Mouse (Mus musculus) neural tube, embryonic 14.5 days (tissue): ENCODE results near the gene Cyfip2. TPM values are rescaled to one million over a fixed set of nuclear protein-coding genes. Genes with fewer than 3 reads are reported as not detected.

ENCODE experiments used
- ATAC-seq: fragments of 200-750 bp; cut with Nextera tagmentation; 2 replicates; pipeline ENCODE4 v1.8.0; 2017; ENCODE audit warnings: low read depth, mild to moderate bottlenecking, moderate TSS enrichment, moderate library complexity
- H3K27ac ChIP-seq: fragments of 300-500 bp; sonication (generic); 2 replicates; pipeline ENCODE4 v1.5.1; 2014; ENCODE audit warnings: low read depth, mild to moderate bottlenecking, control low read depth, low read length, moderate library complexity, mixed read lengths
- H3K27me3 ChIP-seq: fragments of 300-500 bp; sonication (generic); 2 replicates; pipeline ENCODE4 v1.6.1; 2014; ENCODE audit warnings: low read length; ENCODE audit not compliant: control insufficient read depth, insufficient read depth
- H3K36me3 ChIP-seq: fragments of 300-500 bp; sonication (generic); 2 replicates; pipeline ENCODE4 v1.6.1; 2014; ENCODE audit warnings: low read length, mixed read lengths; ENCODE audit not compliant: control insufficient read depth, insufficient read depth
- H3K4me1 ChIP-seq: fragments of 300-500 bp; sonication (generic); 2 replicates; pipeline ENCODE4 v1.6.1; 2014; ENCODE audit warnings: low read length; ENCODE audit not compliant: control insufficient read depth, insufficient read depth
- H3K4me2 ChIP-seq: fragments of 300-500 bp; sonication (generic); 2 replicates; pipeline ENCODE4 v1.6.1; 2014; ENCODE audit warnings: mild to moderate bottlenecking, low read depth, low read length, control low read depth
- H3K4me3 ChIP-seq: fragments of 300-500 bp; sonication (generic); 2 replicates; pipeline ENCODE4 v1.5.1; 2014; ENCODE audit warnings: low read depth, low read length, control low read depth, mixed read lengths
- H3K9ac ChIP-seq: fragments of 300-500 bp; sonication (generic); replicated peaks from 2 replicates; pipeline ENCODE4 v1.6.1; 2014; ENCODE audit warnings: low read depth, mild to moderate bottlenecking, control low read depth, low read length, mixed read lengths
- H3K9me3 ChIP-seq: fragments of 300-500 bp; sonication (generic); 2 replicates; pipeline ENCODE4 v1.6.1; 2016; ENCODE audit warnings: low read length; ENCODE audit not compliant: control insufficient read depth
- WGBS: fragments of 180-500 bp; shearing (Covaris S2); extraction: QIAGEN DNeasy Blood & Tissue Kit; methylation state at CpG from one replicate; pipeline ENCODE4 v1.1.7; 2014; 5-methylcytosine and 5-hydroxymethylcytosine counted together
- polyA plus RNA-seq: library from polyadenylated mRNA; unstranded; fragments of >200 nt; fragmentation: Nextera tagmentation; extraction: Ambion mirVana; gene quantifications from 2 replicates; pipeline ENCODE4 v1.2.1, GENCODE M21; 2014

Gene Cyfip2
- polyA plus RNA-seq, 1 experiment from 2014 or later = 129 TPM

GRCm38 (mm10) chr11:46309808-46310555 is 2.7 kb downstream of the Cyfip2 start:
- peaks cover 21% of the 10 kb centered on the region for H3K4me1 ChIP-seq
- peak overlapping the region; percentile 34; the same call in 1 of the 2 replicates for H3K9ac ChIP-seq
- peak; percentile 25; the same call in 1 of the 2 replicates for ATAC-seq
- H3K27me3 ChIP-seq = peaks cover 3% of the 10 kb centered on the region; the same call in 1 of the 2 replicates
- H3K9me3 ChIP-seq = no peaks in the 10 kb centered on the region
- H3K4me2 ChIP-seq = peak overlapping the region; percentile 92
- H3K27ac ChIP-seq = peak overlapping the region; percentile 46
- peak overlapping the region; percentile 97 for H3K4me3 ChIP-seq
- WGBS = 16% methylated on average over 10 of the region's 10 CpGs
- no peaks in the 10 kb centered on the region for H3K36me3 ChIP-seq

- WGBS = 71% methylated on average over 20 of the region's 20 CpGs
- Histone ChIP-seq H3K9ac (no peak overlapping the region), H3K4me1 (peaks cover 21% of the 10 kb centered on the region), H3K27ac (peak overlapping the region; percentile 52; the same call in 1 of the 2 replicates), H3K27me3 (peaks cover 3% of the 10 kb centered on the region; the same call in 1 of the 2 replicates), H3K4me3 (peak overlapping the region; percentile 97; the same call in 1 of the 2 replicates), H3K36me3 (no peaks in the 10 kb centered on the region), H3K9me3 (no peaks in the 10 kb centered on the region), H3K4me2 (peak overlapping the region; percentile 92)
- no peak for ATAC-seq
These were observed 3.4 kb downstream of the Cyfip2 start for GRCm38 (mm10) chr11:46309111-46309741.

GRCm38 (mm10) chr11:46308271-46308974 is 4.2 kb downstream of the Cyfip2 start:
- Histone ChIP-seq H3K4me2 (no peak overlapping the region), H3K27me3 (peaks cover 3% of the 10 kb centered on the region; the same call in 1 of the 2 replicates), H3K4me3 (no peak overlapping the region), H3K27ac (no peak overlapping the region), H3K9ac (no peak overlapping the region), H3K9me3 (no peaks in the 10 kb centered on the region), H3K4me1 (peaks cover 21% of the 10 kb centered on the region), H3K36me3 (no peaks in the 10 kb centered on the region)
- ATAC-seq = no peak
- WGBS = 83% methylated on average over 11 of the region's 11 CpGs

- ATAC-seq = no peak
- H3K9ac ChIP-seq = no peak overlapping the region
- H3K9me3 ChIP-seq = no peaks in the 10 kb centered on the region
- H3K4me2 ChIP-seq = no peak overlapping the region
- H3K4me3 ChIP-seq = no peak overlapping the region
- H3K27me3 ChIP-seq = peaks cover 3% of the 10 kb centered on the region; the same call in 1 of the 2 replicates
- 96% methylated on average over 7 of the region's 7 CpGs for WGBS
- H3K4me1 ChIP-seq = peaks cover 21% of the 10 kb centered on the region
- H3K27ac ChIP-seq = no peak overlapping the region
- H3K36me3 ChIP-seq = no peaks in the 10 kb centered on the region
These were observed 4.9 kb downstream of the Cyfip2 start for GRCm38 (mm10) chr11:46307768-46308167.

GRCm38 (mm10) chr11:46306776-46307175 is 5.9 kb downstream of the Cyfip2 start:
- H3K36me3 ChIP-seq = no peaks in the 10 kb centered on the region
- peaks cover 19% of the 10 kb centered on the region for H3K4me1 ChIP-seq
- no peak for ATAC-seq
- H3K9ac ChIP-seq = no peak overlapping the region
- no peak overlapping the region for H3K27ac ChIP-seq
- H3K9me3 ChIP-seq = no peaks in the 10 kb centered on the region
- peaks cover 3% of the 10 kb centered on the region; the same call in 1 of the 2 replicates for H3K27me3 ChIP-seq
- H3K4me3 ChIP-seq = no peak overlapping the region
- no peak overlapping the region for H3K4me2 ChIP-seq
- 88% methylated on average over 7 of the region's 7 CpGs for WGBS

- no peaks in the 10 kb centered on the region for H3K9me3 ChIP-seq
- H3K36me3 ChIP-seq = no peaks in the 10 kb centered on the region
- no peak overlapping the region for H3K9ac ChIP-seq
- H3K4me3 ChIP-seq = no peak overlapping the region
- H3K4me2 ChIP-seq = no peak overlapping the region
- H3K27ac ChIP-seq = no peak overlapping the region
- H3K4me1 ChIP-seq = peaks cover 19% of the 10 kb centered on the region
- WGBS = 77% methylated on average over 9 of the region's 9 CpGs
- no peak for ATAC-seq
- no peaks in the 10 kb centered on the region for H3K27me3 ChIP-seq
These were observed 6.7 kb downstream of the Cyfip2 start for GRCm38 (mm10) chr11:46305881-46306520.

GRCm38 (mm10) chr11:46304864-46305710 is 7.6 kb downstream of the Cyfip2 start:
- Histone ChIP-seq H3K9ac (no peak overlapping the region), H3K4me2 (no peak overlapping the region), H3K27ac (no peak overlapping the region), H3K4me3 (no peak overlapping the region), H3K27me3 (no peaks in the 10 kb centered on the region), H3K36me3 (no peaks in the 10 kb centered on the region), H3K9me3 (no peaks in the 10 kb centered on the region), H3K4me1 (peaks cover 16% of the 10 kb centered on the region)
- WGBS = 79% methylated on average over 9 of the region's 9 CpGs
- no peak for ATAC-seq

GRCm38 (mm10) chr11:46304093-46304492 is 8.6 kb downstream of the Cyfip2 start:
- Histone ChIP-seq H3K4me3 (no peak overlapping the region), H3K9me3 (no peaks in the 10 kb centered on the region), H3K36me3 (no peaks in the 10 kb centered on the region), H3K9ac (no peak overlapping the region), H3K4me2 (no peak overlapping the region), H3K27me3 (no peaks in the 10 kb centered on the region), H3K27ac (no peak overlapping the region), H3K4me1 (peaks cover 8% of the 10 kb centered on the region)
- ATAC-seq = no peak
- 80% methylated on average over 10 of the region's 10 CpGs for WGBS
